Mouse (Mus musculus): ENCODE data around the gene Parp11. TPM values are rescaled to one million over a fixed set of nuclear protein-coding genes. Genes with fewer than 3 reads are reported as not detected.

Parp11 gene
- total and polyA plus RNA-seq, 3 experiments = 9.2 to 10.4 (median 9.7) TPM

GRCm38 (mm10) chr6:127449531-127450422, 3.1 kb downstream of the Parp11 start:
- TF ChIP-seq JUN (IDR thresholded peaks at IDR 0.05; ENCODE audit: insufficient read depth, low read depth, low read length) (no peak), JUND (conservative IDR thresholded peaks at IDR 0.05; ENCODE audit: low read depth, low read length) (no peak), E2F4 (IDR thresholded peaks at IDR 0.05; ENCODE audit: insufficient replicate concordance, low read depth, low read length) (no peak), IRF4 (IDR thresholded peaks at IDR 0.05; ENCODE audit: low read depth, low read length) (no peak), NRF1 (IDR thresholded peaks at IDR 0.05; ENCODE audit: low read depth, low read length) (no peak), HCFC1 (IDR thresholded peaks at IDR 0.05; ENCODE audit: low read depth, low read length) (no peak), MYC (IDR thresholded peaks at IDR 0.05; ENCODE audit: low read depth, low read length) (no peak), RCOR1 (conservative IDR thresholded peaks at IDR 0.05; ENCODE audit: low read depth, low read length) (no peak), MAFK (IDR thresholded peaks at IDR 0.05; ENCODE audit: insufficient replicate concordance, low read length) (no peak), SIN3A (IDR thresholded peaks at IDR 0.05; ENCODE audit: low read length) (no peak), TBP (conservative IDR thresholded peaks at IDR 0.05; ENCODE audit: low read depth, low read length) (no peak), SMC3 (IDR thresholded peaks at IDR 0.05; ENCODE audit: low read depth, low read length) (no peak), GABPA (IDR thresholded peaks at IDR 0.05; ENCODE audit: insufficient replicate concordance, low read depth, low read length) (no peak), NELFE (IDR thresholded peaks at IDR 0.05; ENCODE audit: low read depth, low read length) (no peak), EP300 (IDR thresholded peaks at IDR 0.05; ENCODE audit: low read length) (no peak), RAD21 (IDR thresholded peaks at IDR 0.05; ENCODE audit: low read depth, low read length) (no peak), CHD1 (IDR thresholded peaks at IDR 0.05; ENCODE audit: low read depth, low read length) (no peak), CTCF (conservative IDR thresholded peaks at IDR 0.05 in 1 of 2, IDR thresholded peaks at IDR 0.05 in 1 of 2; ENCODE audit: low read depth in 2 of 2, low read length in 2 of 2) (no peak)
- H3K79me2 ChIP-seq (replicated peaks; ENCODE audit: control insufficient read depth, extremely low read depth, insufficient read depth, poor library complexity, severe bottlenecking) = peaks cover 1% of the 10 kb centered on the region
- no peak overlapping the region for H3K27ac ChIP-seq (ENCODE audit: insufficient read depth, low read depth)
- H3K9ac ChIP-seq (ENCODE audit: insufficient read depth, low read depth) = no peak overlapping the region
- H3K9me3 ChIP-seq (replicated peaks; ENCODE audit: low read length) = no peaks in the 10 kb centered on the region
- no peaks in the 10 kb centered on the region for H3K36me3 ChIP-seq (replicated peaks in 1 of 2; ENCODE audit: control insufficient read depth in 1 of 2, insufficient read depth in 1 of 2, low read length in 1 of 2)
- H3K4me1 ChIP-seq (ENCODE audit: control insufficient read depth in 1 of 2, insufficient read depth in 2 of 2) = peaks cover 10 to 35% of the 10 kb centered on the region in 2 experiments
- no peak for DNase-seq (ENCODE audit: extremely low read depth)
- dilution Hi-C loops (cut with MboI; ENCODE audit: extremely low pct_ligation_motif_present, extremely low pct_unique_long_range_greater_than_20kb, low sequenced_read_pairs) (no loop called here), in situ Hi-C loops (cut with MboI; ENCODE audit: low pct_ligation_motif_present, low pct_unique_long_range_greater_than_20kb, low sequenced_read_pairs) (loop anchor here (10.0 kb wide), 1 partner anchor 305 kb away; no protein-coding TSS in a partner anchor)
- no peak overlapping the region for H3K4me2 ChIP-seq (ENCODE audit: insufficient read depth, low read depth, poor library complexity, severe bottlenecking)
- no peaks in the 10 kb centered on the region for H3K27me3 ChIP-seq (replicated peaks)
- H3K4me3 ChIP-seq (replicated peaks in 1 of 3; ENCODE audit: low read depth in 2 of 3, low read length in 2 of 3, poor library complexity in 1 of 3) = no peak overlapping the region

Data from CH12.LX (cell line).